Mouse (Mus musculus) heart, embryonic 12.5 days (tissue): Measurements from ENCODE around the gene Gbgt1. TPM values are rescaled to one million over a fixed set of nuclear protein-coding genes. Genes with fewer than 3 reads are reported as not detected.
A peak's percentile ranks its signal among the peaks of the same experiment; 100 is the strongest.

ENCODE experiments used
- ATAC-seq: fragments of 200-750 bp; cut with Nextera tagmentation; 2 replicates; pipeline ENCODE4 v1.8.0; 2017; ENCODE audit warnings: moderate TSS enrichment, moderate library complexity; ENCODE audit not compliant: insufficient number of reproducible peaks, low FRiP score
- H3K27ac ChIP-seq: fragments of 300-500 bp; sonication (generic); 2 replicates; pipeline ENCODE4 v1.5.1; 2016; ENCODE audit warnings: mild to moderate bottlenecking, moderate library complexity; ENCODE audit not compliant: poor library complexity, severe bottlenecking
- H3K27me3 ChIP-seq: fragments of 300-500 bp; sonication (generic); replicated peaks from 2 replicates; pipeline ENCODE4 v1.6.1; 2016; ENCODE audit warnings: mild to moderate bottlenecking, moderate library complexity
- H3K36me3 ChIP-seq: fragments of 300-500 bp; sonication (generic); 2 replicates; pipeline ENCODE4 v1.6.1; 2016; ENCODE audit warnings: mild to moderate bottlenecking, moderate library complexity
- H3K4me1 ChIP-seq: fragments of 300-500 bp; sonication (generic); replicated peaks from 2 replicates; pipeline ENCODE4 v1.6.1; 2016; ENCODE audit warnings: mild to moderate bottlenecking
- H3K4me2 ChIP-seq: fragments of 300-500 bp; sonication (generic); 2 replicates; pipeline ENCODE4 v1.6.1; 2016; ENCODE audit warnings: mild to moderate bottlenecking, moderate library complexity
- H3K4me3 ChIP-seq: fragments of 300-500 bp; sonication (generic); 2 replicates; pipeline ENCODE4 v1.5.1; 2016; ENCODE audit warnings: mild to moderate bottlenecking
- H3K9ac ChIP-seq: fragments of 300-500 bp; sonication (generic); 2 replicates; pipeline ENCODE4 v1.6.1; 2016; ENCODE audit warnings: mild to moderate bottlenecking, moderate library complexity
- H3K9me3 ChIP-seq: fragments of 300-500 bp; sonication (generic); replicated peaks from 2 replicates; pipeline ENCODE4 v1.6.1; 2016; ENCODE audit warnings: mild to moderate bottlenecking, moderate library complexity
- WGBS: fragments of 180-500 bp; shearing (Covaris S2); methylation state at CpG from one replicate; pipeline ENCODE4 v1.1.7; 2016; 5-methylcytosine and 5-hydroxymethylcytosine counted together
- polyA plus RNA-seq: library from polyadenylated mRNA; unstranded; fragments of >200 nt; fragmentation: Nextera tagmentation; extraction: Ambion mirVana; gene quantifications from 2 replicates; pipeline ENCODE4 v1.2.1, GENCODE M21; 2016

Gbgt1 gene
- polyA plus RNA-seq, 1 experiment from 2014 or later = 0.28 TPM

GRCm38 (mm10) chr2:28532938-28533771 is 36.5 kb downstream of the Gbgt1 start:
- WGBS = 3% methylated on average over 49 of the region's 49 CpGs

GRCm38 (mm10) chr2:28533901-28534435 is 37.3 kb downstream of the Gbgt1 start:
- peaks cover 68% of the 10 kb centered on the region for H3K4me1 ChIP-seq
- ATAC-seq = no peak

More at GRCm38 (mm10) chr2:28532938-28533771, 36.5 kb downstream of the Gbgt1 start:
- no peaks in the 10 kb centered on the region for H3K9me3 ChIP-seq
- H3K4me2 ChIP-seq = peak overlapping the region; percentile 87
- H3K4me1 ChIP-seq = peaks cover 60% of the 10 kb centered on the region
- H3K27me3 ChIP-seq = no peaks in the 10 kb centered on the region
- peak overlapping the region; percentile 79 for H3K27ac ChIP-seq
- H3K36me3 ChIP-seq = no peaks in the 10 kb centered on the region
- peak overlapping the region; percentile 83 for H3K4me3 ChIP-seq
- H3K9ac ChIP-seq = peak overlapping the region; percentile 91
- ATAC-seq = peak; percentile 90

GRCm38 (mm10) chr2:28534436-28535262 is 38.0 kb downstream of the Gbgt1 start:
- peak overlapping the region; percentile 83 for H3K4me3 ChIP-seq
- H3K4me2 ChIP-seq = peak overlapping the region; percentile 87
- no peaks in the 10 kb centered on the region for H3K36me3 ChIP-seq
- H3K4me1 ChIP-seq = peaks cover 71% of the 10 kb centered on the region
- H3K27me3 ChIP-seq = no peaks in the 10 kb centered on the region
- H3K9me3 ChIP-seq = no peaks in the 10 kb centered on the region
- H3K27ac ChIP-seq = peak overlapping the region; percentile 79
- peak overlapping the region; percentile 91 for H3K9ac ChIP-seq
- WGBS = 36% methylated on average over 11 of the region's 11 CpGs
- peak; percentile 29 for ATAC-seq

More at GRCm38 (mm10) chr2:28533901-28534435, 37.3 kb downstream of the Gbgt1 start:
- H3K27ac ChIP-seq = peak overlapping the region; percentile 79
- peak overlapping the region; percentile 83 for H3K4me3 ChIP-seq
- H3K9ac ChIP-seq = peak overlapping the region; percentile 91
- H3K27me3 ChIP-seq = no peaks in the 10 kb centered on the region
- WGBS = 67% methylated on average over 7 of the region's 7 CpGs
- H3K9me3 ChIP-seq = no peaks in the 10 kb centered on the region
- H3K36me3 ChIP-seq = no peaks in the 10 kb centered on the region
- H3K4me2 ChIP-seq = peak overlapping the region; percentile 87

- Histone ChIP-seq H3K9ac (peak overlapping the region; percentile 9; the same call in 1 of the 2 replicates), H3K27ac (peak overlapping the region; percentile 79), H3K36me3 (no peaks in the 10 kb centered on the region), H3K4me2 (peak overlapping the region; percentile 87), H3K4me1 (peaks cover 76% of the 10 kb centered on the region), H3K27me3 (no peaks in the 10 kb centered on the region), H3K4me3 (peak overlapping the region; percentile 11; the same call in 1 of the 2 replicates), H3K9me3 (no peaks in the 10 kb centered on the region)
- WGBS = 46% methylated on average over 4 of the region's 4 CpGs
- ATAC-seq = no peak
These were observed 38.5 kb downstream of the Gbgt1 start for GRCm38 (mm10) chr2:28535263-28535540.

GRCm38 (mm10) chr2:28535650-28536049 is 39.0 kb downstream of the Gbgt1 start:
- Histone ChIP-seq H3K27me3 (no peaks in the 10 kb centered on the region), H3K9ac (peak overlapping the region; percentile 9; the same call in 1 of the 2 replicates), H3K4me2 (peak overlapping the region; percentile 87), H3K9me3 (no peaks in the 10 kb centered on the region), H3K36me3 (0 out of 2 replicates have a peak, but pooled peaks cover under 1% of the 10 kb centered on the region), H3K4me3 (no peak overlapping the region), H3K4me1 (peaks cover 77% of the 10 kb centered on the region), H3K27ac (peak overlapping the region; percentile 79)
- 47% methylated on average over 7 of the region's 7 CpGs for WGBS
- no peak for ATAC-seq

- H3K4me3 ChIP-seq = no peak overlapping the region
These were observed 39.5 kb downstream of the Gbgt1 start for GRCm38 (mm10) chr2:28536166-28536565.

GRCm38 (mm10) chr2:28536766-28537633 is 40.3 kb downstream of the Gbgt1 start:
- no peak for ATAC-seq
- Histone ChIP-seq H3K27me3 (no peaks in the 10 kb centered on the region), H3K9me3 (no peaks in the 10 kb centered on the region), H3K36me3 (peaks cover 6% of the 10 kb centered on the region), H3K27ac (no peak overlapping the region), H3K4me2 (no peak overlapping the region), H3K4me3 (no peak overlapping the region), H3K4me1 (peaks cover 72% of the 10 kb centered on the region), H3K9ac (no peak overlapping the region)
- 80% methylated on average over 11 of the region's 11 CpGs for WGBS

More at GRCm38 (mm10) chr2:28536166-28536565, 39.5 kb downstream of the Gbgt1 start:
- Histone ChIP-seq H3K27ac (peak overlapping the region; percentile 79; the same call in 1 of the 2 replicates), H3K9ac (no peak overlapping the region), H3K4me2 (peak overlapping the region; percentile 87; the same call in 1 of the 2 replicates), H3K27me3 (no peaks in the 10 kb centered on the region), H3K9me3 (no peaks in the 10 kb centered on the region), H3K36me3 (0 out of 2 replicates have a peak, but pooled peaks cover 2% of the 10 kb centered on the region), H3K4me1 (peaks cover 77% of the 10 kb centered on the region)
- 53% methylated on average over 4 of the region's 4 CpGs for WGBS
- no peak for ATAC-seq

- no peak for ATAC-seq
- H3K27me3 ChIP-seq = no peaks in the 10 kb centered on the region
- WGBS = 64% methylated on average over 4 of the region's 4 CpGs
- H3K9ac ChIP-seq = no peak overlapping the region
- H3K27ac ChIP-seq = no peak overlapping the region
- no peaks in the 10 kb centered on the region for H3K9me3 ChIP-seq
- H3K36me3 ChIP-seq = peaks cover 12% of the 10 kb centered on the region
- no peak overlapping the region for H3K4me3 ChIP-seq
- peaks cover 66% of the 10 kb centered on the region for H3K4me1 ChIP-seq
- H3K4me2 ChIP-seq = no peak overlapping the region
These were observed 40.9 kb downstream of the Gbgt1 start for GRCm38 (mm10) chr2:28537634-28537920.

GRCm38 (mm10) chr2:28537995-28538816 is 41.5 kb downstream of the Gbgt1 start:
- no peak overlapping the region for H3K4me2 ChIP-seq
- H3K27me3 ChIP-seq = no peaks in the 10 kb centered on the region
- H3K27ac ChIP-seq = no peak overlapping the region
- no peak for ATAC-seq
- no peak overlapping the region for H3K4me3 ChIP-seq
- peaks cover 18% of the 10 kb centered on the region for H3K36me3 ChIP-seq
- H3K4me1 ChIP-seq = peaks cover 61% of the 10 kb centered on the region
- H3K9me3 ChIP-seq = no peaks in the 10 kb centered on the region
- peak overlapping the region; percentile 24; the same call in 1 of the 2 replicates for H3K9ac ChIP-seq
- WGBS = 76% methylated on average over 8 of the region's 8 CpGs

GRCm38 (mm10) chr2:28538817-28539128 is 42.1 kb downstream of the Gbgt1 start:
- peaks cover 24% of the 10 kb centered on the region for H3K36me3 ChIP-seq
- no peaks in the 10 kb centered on the region for H3K27me3 ChIP-seq
- 50% methylated on average over 1 of the region's 1 CpGs for WGBS
- no peak overlapping the region for H3K4me3 ChIP-seq
- H3K27ac ChIP-seq = peak overlapping the region; percentile 20; the same call in 1 of the 2 replicates
- ATAC-seq = no peak
- H3K4me1 ChIP-seq = peaks cover 57% of the 10 kb centered on the region
- H3K9ac ChIP-seq = peak overlapping the region; percentile 24; the same call in 1 of the 2 replicates
- no peak overlapping the region for H3K4me2 ChIP-seq
- no peaks in the 10 kb centered on the region for H3K9me3 ChIP-seq
